19 mouse cellular contexts compared by ENCODE assay signal in the genomic region with DNA sequence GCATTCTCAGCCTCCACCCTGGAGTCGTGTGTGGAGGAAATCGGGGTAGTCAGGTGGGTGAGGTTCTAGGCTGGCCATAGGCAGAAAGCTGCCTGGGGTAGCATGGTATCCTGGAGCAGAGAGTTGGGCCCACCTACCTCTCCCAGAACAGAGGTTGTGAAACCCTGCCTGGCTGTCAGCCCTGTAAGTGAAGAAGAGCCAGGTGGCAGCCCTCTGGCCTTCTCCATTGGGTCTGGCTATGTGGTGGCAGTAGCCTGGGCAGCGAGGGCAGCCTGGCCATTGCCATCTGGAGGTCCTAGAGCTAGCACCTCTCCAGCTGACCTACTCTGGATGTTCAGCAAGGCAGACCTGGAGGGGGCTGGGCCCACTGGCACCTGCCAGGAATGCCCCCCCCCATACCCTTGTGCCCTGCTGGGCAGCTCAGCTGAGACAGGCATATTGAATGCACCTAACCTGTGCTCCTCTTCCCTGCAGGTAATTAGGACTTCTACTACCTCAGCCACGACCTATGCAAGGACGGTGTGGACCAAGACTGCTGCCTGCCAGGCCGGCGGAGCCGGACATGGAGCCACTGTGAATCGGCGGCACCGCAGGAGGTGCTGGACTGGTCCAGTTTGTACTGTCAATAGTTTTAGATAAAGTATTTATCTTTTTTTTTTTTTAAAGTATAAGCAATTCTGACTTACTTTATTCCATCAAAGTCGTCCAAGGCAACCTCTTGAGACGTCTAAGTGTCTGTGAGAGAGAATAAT. TPM values are rescaled to one million over a fixed set of nuclear protein-coding genes. Genes with fewer than 3 reads are reported as not detected.
DNase-seq lines count a peak whose midpoint lies in the region; ATAC-seq lines count a peak whose summit lies in the region.
"Had no signal": no experiment of that assay in that cellular context is flagged by ENCODE, and none has a peak within 500 bp of the region (broad histone marks: within the 10 kb centered on the region; RNA-seq: fewer than 3 reads in every experiment).

No protein-coding gene starts in this region.

- no peaks in the 10 kb centered on the region for H3K9me3 ChIP-seq in hindbrain, embryonic 10.5 days
- H3K9me3 ChIP-seq in hindbrain, embryonic 11.5 days (ENCODE audit: control insufficient read depth, low read length) = no peaks in the 10 kb centered on the region
- H3K9me3 ChIP-seq: limb, embryonic 10.5 days; midbrain, embryonic 10.5 days had no signal

- peaks cover 86% of the 10 kb centered on the region for H3K36me3 ChIP-seq in hindbrain, embryonic 10.5 days
- H3K36me3 ChIP-seq in hindbrain, embryonic 11.5 days (ENCODE audit: control insufficient read depth, insufficient read depth, low read length) = peaks cover 22% of the 10 kb centered on the region

- no peak for ATAC-seq in hindbrain, embryonic 11.5 days (ENCODE audit: low FRiP score)
- ATAC-seq: forebrain, postnatal 0 days; intestine, postnatal 0 days; Patski had no signal

- DNase-seq in adrenal gland, adult 2 months = peak; percentile 48
- no peak for DNase-seq in adrenal gland, adult 18-20 months (ENCODE audit: low spot score in 2 of 2)
- no peak for DNase-seq in hindbrain, embryonic 10.5 days (ENCODE audit: low spot score)
- DNase-seq in hindbrain, embryonic 11.5 days (ENCODE audit: low spot score) = no peak
- DNase-seq in brain, adult 2 months (ENCODE audit: low read depth, low spot score) = peak; percentile 67
- DNase-seq in cerebellum, postnatal 14 days = peak; percentile 67 to 76
- DNase-seq in frontal cortex, postnatal 10 days (ENCODE audit: low spot score in 2 of 2) = no peak
- no peak for DNase-seq in spleen, adult 18-20 months
- DNase-seq: forebrain, postnatal 0 days; gastrocnemius, postnatal 36 days; layer of hippocampus, postnatal 36 days had no signal

- H3K4me2 ChIP-seq in hindbrain, embryonic 11.5 days (replicated peaks; ENCODE audit: low read depth, low read length) = no peak overlapping the region
- H3K4me2 ChIP-seq: hindbrain, embryonic 14.5 days had no signal

- peaks cover 46% of the 10 kb centered on the region for H3K4me1 ChIP-seq in hindbrain, embryonic 10.5 days (replicated peaks)
- H3K4me1 ChIP-seq in hindbrain, embryonic 11.5 days (replicated peaks; ENCODE audit: control insufficient read depth, insufficient read depth, low read length) = peaks cover 7% of the 10 kb centered on the region; the same call in 1 of the 2 replicates

- H3K27me3 ChIP-seq in hindbrain, embryonic 10.5 days (ENCODE audit: insufficient read depth, poor library complexity, severe bottlenecking) = no peaks in the 10 kb centered on the region
- no peaks in the 10 kb centered on the region for H3K27me3 ChIP-seq in hindbrain, embryonic 11.5 days (ENCODE audit: control insufficient read depth, insufficient read depth, low read length)
- H3K27me3 ChIP-seq: Patski had no signal

- H3K4me3 ChIP-seq in hindbrain, embryonic 10.5 days = 0 out of 2 replicates have a peak overlapping the region, but pooled peaks have one; percentile 7
- H3K4me3 ChIP-seq in hindbrain, embryonic 11.5 days (ENCODE audit: low read depth, low read length) = no peak overlapping the region

- H3K27ac ChIP-seq in hindbrain, embryonic 10.5 days = no peak overlapping the region
- no peak overlapping the region for H3K27ac ChIP-seq in hindbrain, embryonic 11.5 days (ENCODE audit: low read depth, low read length)
- H3K27ac ChIP-seq: hindbrain, embryonic 14.5 days; liver, embryonic 14.5 days had no signal

- no peak overlapping the region for H3K9ac ChIP-seq in hindbrain, embryonic 11.5 days (ENCODE audit: low read depth, low read length)
- H3K9ac ChIP-seq: forebrain, postnatal 0 days; hindbrain, embryonic 14.5 days; liver, embryonic 14.5 days had no signal

- 91% methylated on average over 13 of the region's 13 CpGs for WGBS in hindbrain, embryonic 10.5 days
- WGBS in hindbrain, embryonic 11.5 days = 93% methylated on average over 13 of the region's 13 CpGs

RNA-seq across cellular contexts. Expression of a gene that starts 4.8 kb away (rescaled TPM):
- 10 to 100 TPM; 53.6 to 58.7 TPM for total RNA-seq in adrenal gland, adult 2 months (2021)
- 103 and 104 TPM in 2 replicates for polyA plus RNA-seq in adrenal gland, adult 2 months (2012; rRNA removed)
- 10 to 100 TPM; 47.8 to 50.5 TPM for total RNA-seq in adrenal gland, adult 18-20 months (2021)
- polyA plus RNA-seq in hindbrain, embryonic 10.5 days (2016; fragmentation: Nextera tagmentation; extraction: Ambion mirVana) = 109 and 119 TPM in 2 replicates
- polyA plus RNA-seq in hindbrain, embryonic 11.5 days (2014; fragmentation: Nextera tagmentation; extraction: Ambion mirVana) = 83.4 and 84.4 TPM in 2 replicates

RNA-seq across cellular contexts. Expression of a gene that starts 5.2 kb away (rescaled TPM):
- total RNA-seq in adrenal gland, adult 2 months (2021) = 10 to 100 TPM; 72.2 to 83.6 TPM
- polyA plus RNA-seq in adrenal gland, adult 2 months (2012; rRNA removed) = 81.1 and 102 TPM in 2 replicates
- total RNA-seq in adrenal gland, adult 18-20 months (2021) = 10 to 100 TPM; 69.0 to 87.2 TPM
- 189 and 192 TPM in 2 replicates for polyA plus RNA-seq in hindbrain, embryonic 10.5 days (2016; fragmentation: Nextera tagmentation; extraction: Ambion mirVana)
- polyA plus RNA-seq in hindbrain, embryonic 11.5 days (2014; fragmentation: Nextera tagmentation; extraction: Ambion mirVana) = 142 and 150 TPM in 2 replicates

RNA-seq across cellular contexts. Expression of a gene that starts 11.8 kb away (rescaled TPM):
- under 1 TPM; 0.73 to 0.95 TPM for total RNA-seq in adrenal gland, adult 2 months (2021)
- 1.7 and 2.1 TPM in 2 replicates for polyA plus RNA-seq in adrenal gland, adult 2 months (2012; rRNA removed)
- 1 to 10 TPM in 1 of 2 experiments, under 1 TPM in 1; 0.83 to 1.5 TPM for total RNA-seq in adrenal gland, adult 18-20 months (2021)
- polyA plus RNA-seq in hindbrain, embryonic 10.5 days (2016; fragmentation: Nextera tagmentation; extraction: Ambion mirVana) = 0.12 and 0.16 TPM in 2 replicates
- polyA plus RNA-seq in hindbrain, embryonic 11.5 days (2014; fragmentation: Nextera tagmentation; extraction: Ambion mirVana) = not detected in 2 replicates
- polyA plus RNA-seq: forebrain, postnatal 0 days; hindbrain, embryonic 14.5 days; intestine, postnatal 0 days; limb, embryonic 10.5 days; midbrain, embryonic 10.5 days; stomach, embryonic 16.5 days had no signal

RNA-seq across cellular contexts. Expression of a gene that starts 20.1 kb away (rescaled TPM):
- 10 to 100 TPM in 1 of 2 experiments, 1 to 10 TPM in 1; 2.3 to 18.5 TPM for total RNA-seq in adrenal gland, adult 2 months (2021)
- polyA plus RNA-seq in adrenal gland, adult 2 months (2012; rRNA removed) = 4.2 and 4.9 TPM in 2 replicates
- 1 to 10 TPM; 4.0 to 7.3 TPM for total RNA-seq in adrenal gland, adult 18-20 months (2021)
- polyA plus RNA-seq in hindbrain, embryonic 10.5 days (2016; fragmentation: Nextera tagmentation; extraction: Ambion mirVana) = 0.65 and 0.68 TPM in 2 replicates
- polyA plus RNA-seq in hindbrain, embryonic 11.5 days (2014; fragmentation: Nextera tagmentation; extraction: Ambion mirVana) = 0.36 and 0.61 TPM in 2 replicates
- polyA plus RNA-seq: liver, embryonic 14.5 days; Patski; spleen, adult 2 months had no signal

RNA-seq across cellular contexts. Expression of a gene that starts 33.2 kb away (rescaled TPM):
- 100 to 1,000 TPM; 780 to 923 TPM for total RNA-seq in adrenal gland, adult 2 months (2021)
- 1,168 and 1,414 TPM in 2 replicates for polyA plus RNA-seq in adrenal gland, adult 2 months (2012; rRNA removed)
- total RNA-seq in adrenal gland, adult 18-20 months (2021) = 100 to 1,000 TPM; 903 to 981 TPM
- 2,287 and 2,328 TPM in 2 replicates for polyA plus RNA-seq in hindbrain, embryonic 10.5 days (2016; fragmentation: Nextera tagmentation; extraction: Ambion mirVana)
- polyA plus RNA-seq in hindbrain, embryonic 11.5 days (2014; fragmentation: Nextera tagmentation; extraction: Ambion mirVana) = 1,755 and 1,772 TPM in 2 replicates

Comparison
In these comparisons a context has a peak if more than half of its experiments do, and no peak if none do; other contexts are left out.
1. DNase-seq: peak in adrenal gland, adult 2 months (single experiment), brain, adult 2 months (single experiment) and cerebellum, postnatal 14 days (2 of 2); none in adrenal gland, adult 18-20 months (0 of 2), hindbrain, embryonic 10.5 days (single experiment), hindbrain, embryonic 11.5 days (single experiment), frontal cortex, postnatal 10 days (0 of 2) and spleen, adult 18-20 months (0 of 2).